Mouse (Mus musculus): ENCODE measurements at regions not wholly inside any gene's neighbourhood (a gene's known extent, or its start where the extent isn't known, plus 50 kb on each side); places are given as distances from the start of the nearest gene placed in this dataset.
A peak's percentile ranks its signal among the peaks of the same experiment; 100 is the strongest.

DNA sequence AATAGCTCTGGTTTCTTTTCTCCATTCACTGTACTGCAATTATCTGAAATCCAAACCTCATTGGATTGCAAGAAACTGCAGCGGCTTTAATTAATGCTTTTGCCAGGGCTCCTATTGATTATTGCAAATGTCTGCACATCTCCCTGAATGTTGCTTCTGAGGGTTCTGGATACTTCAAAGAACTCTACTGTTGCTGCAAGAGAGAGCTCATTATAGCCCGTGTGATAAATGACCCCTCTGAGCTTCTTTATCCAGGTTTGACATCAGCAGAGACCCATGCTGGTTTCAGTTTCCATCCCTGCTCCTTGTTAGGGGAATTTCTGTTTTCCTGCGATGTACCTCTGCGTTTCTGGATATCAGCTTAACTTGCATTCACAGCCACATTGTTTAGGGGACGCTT lies 78.4 kb upstream of the Nav3 start:
- no peak for DNase-seq (ENCODE audit: low read depth, low spot score)

DNA sequence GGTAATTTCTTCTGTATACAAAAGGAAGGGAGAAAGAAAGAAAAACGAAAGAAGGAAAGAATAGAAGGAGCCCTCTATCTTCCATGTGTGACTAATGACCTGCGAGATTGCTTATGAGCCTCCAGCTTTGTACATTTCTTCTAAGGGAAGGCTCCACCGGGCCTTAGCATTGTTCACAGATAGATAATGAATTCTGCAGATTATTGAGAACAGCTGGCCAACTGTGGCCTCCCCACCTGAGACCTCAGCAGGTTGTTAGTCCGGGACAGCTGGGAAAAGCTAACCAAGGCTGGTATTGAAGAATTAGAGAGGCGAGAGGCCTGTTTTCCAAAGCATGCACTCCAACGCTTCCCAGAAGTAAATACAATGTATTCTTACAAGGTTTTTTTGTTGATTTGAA lies 86.7 kb upstream of the Nav3 start:
- DNase-seq (ENCODE audit: low read depth, low spot score), result no peak

DNA sequence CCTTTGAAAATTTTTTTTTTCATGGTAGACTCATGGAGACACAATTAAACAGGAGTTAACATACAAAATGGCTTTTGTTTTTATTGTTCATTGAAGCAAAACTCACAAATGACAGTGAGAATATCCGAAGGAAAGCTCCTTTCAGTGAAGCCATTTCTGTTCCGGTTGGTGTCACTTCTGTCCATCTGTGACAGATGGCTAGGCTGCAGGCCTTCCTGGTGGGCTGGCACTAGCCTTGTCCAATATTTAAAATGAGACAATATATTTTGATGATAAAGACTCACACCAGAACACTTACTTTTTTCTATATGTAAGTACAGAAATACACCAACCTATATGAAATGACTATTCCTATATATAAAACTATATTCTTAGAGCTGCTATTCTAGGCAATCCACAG lies 92.4 kb upstream of the Nav3 start:
- no peak for DNase-seq (ENCODE audit: low read depth, low spot score)

DNA sequence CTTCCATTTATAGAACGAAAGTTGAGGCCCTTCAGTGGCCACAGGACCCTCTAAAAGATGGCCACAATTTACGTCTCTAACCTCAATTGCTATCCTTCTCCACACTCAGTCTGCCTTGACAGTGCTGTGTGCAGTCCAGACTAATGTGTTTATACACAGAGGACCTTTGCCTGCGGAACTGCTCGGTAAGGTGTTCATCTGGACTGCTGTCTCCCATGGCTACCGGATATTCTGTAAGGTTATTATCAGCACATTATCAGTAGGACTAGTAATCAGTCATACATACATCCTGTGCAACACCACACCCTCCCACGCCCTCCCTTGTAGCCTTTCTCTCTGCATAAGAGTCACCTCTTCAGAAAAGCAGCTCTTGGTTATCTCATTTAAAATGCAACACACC lies 98.0 kb upstream of the Nav3 start:
- no peak for DNase-seq (ENCODE audit: low read depth, low spot score)

DNA sequence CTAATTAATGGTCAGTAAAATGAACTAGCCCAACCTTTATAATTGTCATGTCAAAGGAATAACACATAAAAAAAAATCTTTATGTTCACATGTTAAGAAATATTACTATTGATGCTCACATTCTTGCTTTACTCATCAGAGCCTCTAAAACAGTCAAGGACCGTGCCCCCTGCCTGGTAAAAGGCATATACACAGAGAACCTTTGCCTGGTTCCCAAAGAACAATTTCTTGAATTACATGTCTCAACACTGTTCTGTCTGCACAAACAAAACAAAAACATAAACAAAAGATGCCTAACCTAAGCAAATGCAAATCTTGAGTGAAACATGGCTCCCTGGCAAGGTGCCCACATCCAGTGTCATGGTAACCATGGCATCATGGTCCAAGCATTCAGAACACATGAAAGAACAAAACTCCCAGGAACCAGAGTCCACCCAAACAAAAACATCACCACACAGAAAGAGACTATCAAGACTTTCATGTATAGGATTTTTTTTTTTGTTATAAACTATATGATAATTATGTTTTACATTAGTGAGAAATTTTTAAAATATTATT lies 100.4 kb upstream of the Nav3 start:
- no peak for DNase-seq (ENCODE audit: low read depth, low spot score)

DNA sequence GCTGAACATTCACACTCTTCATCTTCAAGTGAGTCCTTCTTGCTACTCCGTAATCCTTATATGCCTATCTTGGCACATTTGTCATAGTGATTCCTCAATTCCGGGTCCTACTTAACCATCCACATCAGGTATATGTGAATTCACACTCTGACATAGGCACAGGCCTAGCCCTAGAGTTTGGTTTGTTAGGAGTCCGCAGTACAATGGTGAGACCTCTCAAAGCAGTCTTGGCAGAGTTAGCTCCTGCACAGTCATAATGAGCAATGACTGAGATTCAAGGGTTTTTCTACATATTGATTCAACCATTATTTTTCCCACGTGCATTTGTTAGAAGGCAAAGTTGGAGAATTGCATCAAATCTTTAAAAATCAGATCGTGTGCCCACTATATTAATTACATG lies 107.1 kb upstream of the Nav3 start:
- DNase-seq (ENCODE audit: low read depth, low spot score), result no peak

DNA sequence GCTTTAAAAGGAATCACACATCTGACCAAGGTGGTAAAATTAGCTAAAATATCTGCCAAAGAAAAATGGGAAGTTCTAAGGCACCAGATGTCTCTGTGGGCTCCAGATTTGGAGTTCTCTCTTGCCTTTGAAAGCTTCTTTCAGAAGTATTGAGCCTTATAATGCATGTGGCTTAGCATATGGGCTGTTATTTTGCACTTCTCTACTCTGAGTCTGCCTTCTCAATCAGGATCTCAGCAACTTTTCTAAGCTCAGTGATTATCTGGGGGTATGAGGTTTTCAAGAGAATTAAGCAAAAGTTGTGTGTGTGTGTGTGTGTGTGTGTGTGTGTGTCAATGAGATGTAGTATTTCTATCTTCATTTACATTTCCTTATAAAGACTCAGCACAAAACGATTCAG lies 107.6 kb upstream of the Nav3 start:
- DNase-seq (ENCODE audit: low read depth, low spot score), result no peak

DNA sequence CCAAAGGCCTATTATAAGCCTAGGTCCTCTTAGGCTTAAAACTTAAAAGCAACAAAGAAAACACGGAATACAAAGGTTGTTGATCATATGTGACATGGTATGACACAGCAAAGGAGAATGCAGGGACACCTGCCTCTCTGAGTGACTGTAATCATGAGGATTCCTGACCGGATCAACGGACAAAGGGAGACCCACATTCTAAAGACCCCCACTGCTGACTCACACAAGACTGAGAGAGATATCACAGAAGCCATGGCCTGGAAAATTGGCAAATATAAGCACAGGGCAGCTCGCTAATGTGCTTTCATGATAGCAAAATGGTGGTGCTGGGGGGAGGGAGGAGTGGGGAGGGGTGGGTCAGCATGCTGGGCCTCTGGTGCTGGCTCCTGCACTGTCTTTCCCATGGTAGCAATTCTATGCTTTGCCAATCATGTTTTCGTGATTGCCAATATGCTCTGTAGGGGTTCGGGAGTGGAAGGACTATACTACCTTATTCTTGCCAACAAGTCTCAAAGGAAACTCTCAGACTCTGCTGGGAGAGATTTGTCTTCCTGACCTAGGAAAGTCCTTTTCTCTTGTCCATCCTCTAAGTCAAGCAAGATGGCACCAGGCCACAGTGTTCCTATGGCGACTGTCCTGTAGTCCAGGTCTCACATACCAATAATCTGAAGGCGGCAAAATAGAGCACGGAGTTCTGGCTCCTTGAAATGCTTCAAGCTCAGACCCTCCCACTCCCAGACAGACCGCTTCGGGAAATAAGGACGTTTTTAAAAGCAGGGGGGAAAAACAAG lies 110.5 kb upstream of the Nav3 start:
- DNase-seq (ENCODE audit: low read depth, low spot score), result no peak

DNA sequence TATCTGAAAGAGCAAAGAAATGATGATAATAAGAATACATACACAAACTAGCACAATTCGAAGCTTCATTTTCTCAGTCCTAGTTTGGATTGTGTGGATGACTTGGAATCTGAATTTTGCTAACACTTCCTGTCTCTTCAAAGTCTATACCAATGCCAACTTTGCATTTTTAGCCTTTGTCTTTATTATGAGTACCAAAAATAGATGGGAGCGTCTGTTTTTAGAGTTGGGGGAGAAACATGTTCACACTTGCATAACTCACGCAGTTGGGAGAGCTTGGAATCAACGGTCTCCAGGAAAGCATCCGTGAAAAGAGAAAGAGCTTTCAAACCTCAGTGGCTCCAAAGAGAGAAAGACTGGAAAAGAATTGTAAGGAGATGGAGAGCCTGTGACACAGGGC lies 114.5 kb upstream of the Nav3 start:
- DNase-seq (ENCODE audit: low read depth, low spot score), result peak; percentile 42

DNA sequence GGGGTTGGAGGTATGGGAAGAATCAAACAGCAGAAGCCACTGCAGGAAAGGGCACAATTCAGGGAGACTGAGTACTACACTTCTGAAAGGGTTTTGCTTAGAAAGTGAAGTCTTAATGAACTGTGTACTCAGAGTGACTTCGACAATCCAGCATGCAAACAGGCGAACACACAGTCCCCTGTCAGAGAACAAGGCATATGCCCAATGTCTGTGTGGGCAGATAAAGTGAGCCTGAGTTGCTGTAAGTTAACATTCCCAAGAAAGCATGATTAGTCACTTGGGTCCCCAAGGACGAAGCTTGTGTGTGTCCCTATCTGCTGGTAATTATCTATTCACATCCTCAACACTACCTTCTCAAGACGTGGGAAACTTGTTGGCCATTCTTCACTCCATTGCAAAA lies 115.2 kb upstream of the Nav3 start:
- DNase-seq (ENCODE audit: low read depth, low spot score), result no peak

DNA sequence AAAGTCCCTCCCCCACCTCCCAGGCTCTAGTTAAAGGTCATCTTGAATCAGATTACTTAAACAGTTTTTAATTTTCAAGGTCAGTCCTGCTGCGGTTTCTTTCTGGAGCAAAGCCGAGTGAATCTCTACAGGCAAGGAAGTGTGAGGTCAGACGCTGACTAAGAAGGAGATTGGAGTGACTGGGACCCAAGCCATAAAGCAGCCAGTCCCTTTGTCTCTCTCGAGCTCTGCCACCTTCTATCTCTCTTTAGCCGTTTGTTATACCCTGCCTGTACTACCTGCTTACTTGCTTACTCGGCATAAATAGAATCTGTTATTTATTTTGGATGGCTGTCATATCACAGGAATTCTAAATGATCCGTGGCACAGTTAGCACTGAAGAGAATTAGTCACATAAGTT lies 117.5 kb upstream of the Nav3 start:
- no peak for DNase-seq (ENCODE audit: low read depth, low spot score)

DNA sequence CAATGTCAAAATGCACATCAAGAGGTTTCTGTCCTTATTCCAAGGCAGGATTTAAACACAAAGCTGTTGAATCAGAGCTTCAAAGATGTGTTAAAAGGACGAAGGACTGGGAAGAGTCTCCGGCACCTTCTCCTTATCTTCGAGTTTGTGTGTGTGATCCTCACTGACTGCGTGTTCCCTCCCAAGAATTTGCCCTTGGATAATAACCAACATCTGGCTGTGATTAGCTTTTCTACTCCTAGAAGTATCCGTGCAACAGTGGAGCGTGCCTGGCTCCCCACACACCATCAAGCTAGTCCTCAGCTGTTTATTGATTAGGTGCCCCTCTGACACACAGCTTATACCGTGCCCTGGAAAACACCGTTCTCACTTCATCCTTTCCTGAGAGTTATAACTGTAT lies 130.0 kb upstream of the Nav3 start:
- DNase-seq (ENCODE audit: low read depth, low spot score), result no peak

DNA sequence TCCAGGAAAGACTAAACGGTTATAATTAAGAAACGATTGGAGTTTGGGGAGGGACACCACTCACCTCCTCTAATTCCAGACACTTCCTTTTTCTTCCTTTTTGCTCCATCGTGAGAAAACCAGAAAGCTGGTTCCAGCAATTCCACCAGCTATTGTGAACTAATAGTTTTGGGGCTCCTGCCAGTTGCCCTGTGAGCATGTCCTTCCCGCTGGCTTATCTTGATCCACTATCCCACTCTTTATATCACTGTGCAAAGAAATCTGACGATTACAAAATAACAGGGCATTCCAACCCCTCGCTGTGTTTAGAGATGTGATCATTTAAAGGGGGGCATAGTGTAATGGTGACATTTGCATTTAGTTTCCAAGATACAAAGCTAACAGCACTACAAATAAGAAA lies 130.5 kb upstream of the Nav3 start:
- DNase-seq (ENCODE audit: low read depth, low spot score), result no peak

DNA sequence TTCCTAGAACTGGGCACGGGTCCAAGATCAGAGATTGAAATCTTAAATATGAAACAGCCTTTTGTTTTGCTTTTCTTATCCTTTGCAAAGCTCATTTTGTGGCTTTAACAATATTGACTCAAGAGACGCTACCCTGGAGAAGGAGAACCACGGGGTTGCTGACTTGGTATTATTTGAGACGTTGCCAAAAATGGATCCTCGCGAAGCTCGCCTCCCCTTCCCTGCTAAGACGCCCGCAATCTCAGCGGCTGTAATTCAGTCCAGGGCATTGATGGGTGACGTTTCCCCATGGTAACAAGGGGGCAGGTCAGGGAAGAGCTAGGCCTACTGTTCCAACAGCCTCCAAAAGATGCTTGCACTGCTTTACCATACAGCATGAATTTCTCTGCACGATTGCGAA lies 131.5 kb upstream of the Nav3 start:
- no peak for DNase-seq (ENCODE audit: low read depth, low spot score)

DNA sequence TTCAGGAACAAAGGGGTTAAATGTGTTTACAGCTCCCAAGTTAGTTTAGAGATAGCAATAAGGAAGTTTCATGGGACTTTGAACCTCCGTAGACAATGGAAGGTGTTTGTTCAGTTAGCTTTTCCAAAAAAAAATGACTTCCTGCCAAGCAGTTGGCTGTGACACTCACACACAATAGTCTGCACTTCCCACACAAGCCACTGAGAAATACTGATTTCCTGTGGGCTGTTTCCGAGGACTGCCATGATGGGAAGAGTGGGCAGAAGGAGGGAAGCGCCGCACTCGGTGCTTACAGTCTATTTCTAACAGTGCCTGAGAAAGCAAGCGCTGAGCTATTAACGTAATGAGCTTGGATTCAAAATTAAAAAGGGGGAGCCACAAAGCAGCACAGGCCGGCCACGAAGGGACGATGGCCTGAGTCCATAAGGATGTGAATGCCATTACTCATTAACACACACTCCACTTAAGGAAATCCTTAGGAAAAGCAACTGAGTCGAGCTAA lies 144.4 kb upstream of the Nav3 start:
- DNase-seq (ENCODE audit: low read depth, low spot score), result no peak

DNA sequence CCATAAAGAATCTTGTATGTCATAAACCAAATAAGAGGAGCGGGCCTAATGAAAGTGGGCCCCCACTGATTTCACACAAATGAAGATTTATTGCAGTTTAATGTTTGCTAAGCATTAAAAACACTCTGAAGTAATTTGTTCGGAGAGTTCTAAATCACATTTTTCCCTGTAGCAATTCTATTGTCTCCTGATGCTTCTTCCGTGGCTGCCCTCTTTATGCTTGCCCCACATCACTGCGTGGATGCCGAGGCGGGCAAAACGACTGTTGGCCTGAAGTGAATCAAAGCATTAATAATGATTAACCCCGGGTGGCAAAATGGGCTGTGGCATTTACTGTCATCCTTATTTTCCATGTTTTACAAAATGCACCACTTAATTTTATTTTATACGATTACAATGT lies 134.9 kb upstream of the E2f7 start:
- DNase-seq (ENCODE audit: low read depth, low spot score), result no peak

DNA sequence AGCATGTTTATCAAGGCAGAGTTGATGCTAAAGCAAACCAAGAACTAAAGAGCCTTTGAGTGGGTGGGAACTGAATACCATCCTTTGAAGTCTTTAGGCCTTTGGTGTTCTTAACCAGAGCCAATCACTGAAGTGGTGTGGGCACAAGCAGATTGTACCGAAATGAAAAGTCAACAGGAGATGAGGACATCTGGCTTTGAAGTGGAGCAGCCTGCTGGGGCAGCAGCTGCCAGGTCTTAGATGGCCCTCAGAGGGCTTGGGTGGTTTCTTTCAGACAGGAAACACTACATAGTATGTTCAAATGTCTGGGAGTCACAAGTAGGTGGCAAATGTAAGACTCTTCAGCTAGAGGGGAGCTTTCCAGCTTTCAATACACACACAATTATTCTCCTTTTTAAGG lies 128.2 kb upstream of the E2f7 start:
- no peak for DNase-seq (ENCODE audit: low read depth, low spot score)

DNA sequence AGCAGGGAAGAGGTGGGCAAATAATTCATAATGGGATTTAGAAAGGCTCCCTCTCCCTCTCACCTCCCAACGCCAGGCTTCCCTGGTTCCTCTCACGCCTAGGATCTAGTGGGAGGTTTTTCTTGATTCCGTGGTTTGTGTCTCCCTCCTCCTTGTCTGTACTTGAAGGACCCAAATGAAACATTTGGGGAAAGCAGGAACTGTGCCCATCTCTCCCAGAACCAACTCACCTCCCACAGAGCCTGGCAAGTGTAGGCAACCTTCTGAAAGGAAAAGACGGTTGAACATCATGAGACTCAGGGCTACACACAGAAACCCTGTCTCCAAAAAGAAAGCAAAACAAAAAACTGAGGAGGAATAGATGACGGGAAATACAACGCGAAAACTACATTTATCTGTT lies 126.0 kb upstream of the E2f7 start:
- DNase-seq (ENCODE audit: low read depth, low spot score), result no peak

DNA sequence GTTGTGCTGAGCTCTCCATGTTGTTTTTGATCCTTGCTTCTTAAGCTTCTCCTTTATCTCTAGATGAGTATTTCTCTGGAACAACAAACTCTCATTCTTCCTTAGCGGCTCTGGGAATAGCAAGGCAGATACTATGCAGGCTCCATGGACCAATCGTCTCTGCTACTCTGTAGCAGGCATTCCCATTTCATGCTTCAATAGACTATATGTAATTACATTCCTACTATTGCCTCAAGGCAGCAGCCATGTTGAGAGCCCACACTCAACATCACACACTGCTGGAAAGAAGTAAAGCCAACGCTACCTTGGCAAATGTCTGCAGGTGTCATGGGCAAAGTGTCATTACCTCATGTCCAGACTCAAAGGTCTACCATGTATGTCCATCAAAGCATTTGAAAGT lies 119.6 kb upstream of the E2f7 start:
- no peak for DNase-seq (ENCODE audit: low read depth, low spot score)

DNA sequence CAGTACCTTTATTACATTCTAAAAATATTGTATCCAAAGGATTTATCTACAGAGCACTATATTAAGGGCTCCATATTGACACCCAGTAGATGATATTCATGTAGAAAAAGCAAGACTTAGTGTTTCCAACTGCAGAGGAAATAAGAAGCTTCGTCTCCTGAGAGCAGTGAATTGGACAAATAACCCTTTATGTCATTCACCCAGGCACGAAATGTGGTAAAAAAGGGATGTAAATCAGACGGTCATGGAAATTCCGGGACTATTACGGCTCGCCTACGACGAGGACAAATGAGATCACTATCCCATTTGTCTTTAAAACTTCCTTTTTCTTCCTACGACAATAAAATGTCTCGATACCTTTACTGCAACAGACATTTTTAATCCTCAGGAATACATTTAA lies 104.8 kb upstream of the E2f7 start:
- no peak for DNase-seq (ENCODE audit: low read depth, low spot score)

DNA sequence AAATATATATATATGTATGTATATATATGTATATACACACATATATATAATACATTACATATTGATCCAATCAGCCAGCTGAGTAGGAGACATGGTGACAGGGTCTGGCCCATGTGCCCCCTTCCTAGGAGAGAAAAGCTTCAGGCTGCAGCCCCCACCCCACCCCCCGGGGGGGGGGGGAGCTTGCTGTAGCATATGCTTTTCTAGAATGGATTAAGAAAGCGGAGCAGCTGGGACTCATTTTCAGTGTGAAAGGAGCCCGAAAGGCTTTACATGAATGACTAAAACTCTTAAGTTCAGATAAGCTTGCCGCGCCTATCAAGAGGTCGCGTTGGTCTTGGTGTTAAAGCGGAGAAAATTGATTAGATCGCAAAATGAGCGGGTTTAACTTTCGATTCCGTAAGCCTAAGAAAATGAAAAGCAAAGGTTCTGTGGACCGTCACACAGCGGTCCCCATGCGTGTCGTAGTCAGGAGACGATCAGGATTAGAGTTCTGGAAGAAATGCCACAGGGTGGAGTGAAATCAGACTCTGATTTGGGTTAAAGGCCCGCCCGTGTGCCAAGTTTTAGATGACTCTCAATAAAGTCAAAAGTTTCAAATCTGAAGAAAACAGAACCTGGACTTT lies 103.1 kb upstream of the E2f7 start:
- DNase-seq (ENCODE audit: low read depth, low spot score), result no peak

DNA sequence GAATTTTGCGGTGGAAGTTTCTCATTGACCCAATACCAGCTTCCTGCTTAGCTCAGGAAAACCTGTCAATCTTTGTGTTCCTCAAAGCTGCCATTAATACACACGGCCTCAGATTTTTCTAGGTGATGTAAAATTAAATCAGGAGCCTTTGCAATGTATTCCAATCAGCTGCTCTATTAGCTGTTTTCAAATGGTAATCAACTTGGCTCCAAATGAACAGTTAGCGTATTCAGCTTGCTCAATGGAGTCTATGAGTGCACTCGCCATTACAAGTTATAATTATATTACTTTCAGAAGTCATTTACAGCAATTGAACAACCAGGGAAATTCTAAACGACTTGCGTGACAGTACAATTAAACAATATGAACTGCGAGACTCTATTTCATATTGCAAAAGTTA lies 97.6 kb upstream of the E2f7 start:
- DNase-seq (ENCODE audit: low read depth, low spot score), result peak; percentile 12

DNA sequence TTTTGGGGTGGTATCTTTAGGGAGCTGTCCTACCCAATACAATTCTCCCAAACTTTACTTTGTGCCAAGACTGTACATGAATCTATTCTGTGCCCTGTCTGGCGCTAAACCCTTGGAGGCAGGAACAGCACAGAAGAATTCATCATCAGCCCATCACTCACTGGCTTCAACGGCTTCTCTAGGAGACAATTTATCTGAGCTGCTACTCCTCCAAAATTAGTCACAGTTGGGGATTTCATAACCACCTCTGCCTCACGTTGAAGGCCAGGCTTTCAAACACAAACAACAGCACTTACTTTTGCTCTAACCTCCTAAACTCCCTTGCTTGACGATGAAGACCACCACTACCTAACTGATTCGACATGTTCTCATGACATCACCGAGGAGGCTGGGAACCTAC lies 95.1 kb upstream of the E2f7 start:
- DNase-seq (ENCODE audit: low read depth, low spot score), result no peak

Data from brain, embryonic 18.5 days (tissue).